Mouse (Mus musculus): Measurements from ENCODE around the gene 1700008O03Rik.

DNA sequence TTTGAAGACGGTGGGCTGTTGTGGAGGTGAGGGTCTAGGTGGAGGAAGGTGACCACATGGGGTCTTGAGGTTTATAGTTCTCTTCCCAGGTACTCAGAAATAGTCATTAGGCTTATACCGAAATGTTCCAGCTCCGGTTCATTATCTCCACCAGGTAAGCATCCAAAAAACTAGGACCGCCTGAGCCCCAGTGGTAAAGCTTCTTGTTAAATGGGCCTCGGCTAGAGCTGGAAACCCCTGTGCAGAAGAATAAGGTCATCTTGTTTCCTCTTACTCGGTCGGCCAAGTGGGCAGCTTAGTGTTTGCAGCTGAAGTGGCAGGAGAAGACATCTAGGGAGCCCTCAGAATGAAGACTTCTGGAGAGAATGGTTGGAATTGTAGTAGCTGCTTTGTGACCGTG is 12.9 kb downstream of the 1700008O03Rik start:
- no peak for TF ChIP-seq POLR2A (IDR thresholded peaks at IDR 0.05; ENCODE audit: insufficient read depth, low read depth, low read length)
- TF ChIP-seq EP300 (IDR thresholded peaks at IDR 0.05; ENCODE audit: insufficient read depth, low read depth, low read length), result no peak
- TF ChIP-seq CTCF (IDR thresholded peaks at IDR 0.05), result no peak
